Mouse (Mus musculus): ENCODE results near the gene Pla2g4a. TPM values are rescaled to one million over a fixed set of nuclear protein-coding genes. Genes with fewer than 3 reads are reported as not detected.
"Not testable (repeated sequence)": the region's sequence is repeated elsewhere in the genome, so short reads cannot be mapped to it uniquely, and the experiment has no call there.

Gene Pla2g4a
- polyA plus RNA-seq, 1 experiment = 156 TPM

DNA sequence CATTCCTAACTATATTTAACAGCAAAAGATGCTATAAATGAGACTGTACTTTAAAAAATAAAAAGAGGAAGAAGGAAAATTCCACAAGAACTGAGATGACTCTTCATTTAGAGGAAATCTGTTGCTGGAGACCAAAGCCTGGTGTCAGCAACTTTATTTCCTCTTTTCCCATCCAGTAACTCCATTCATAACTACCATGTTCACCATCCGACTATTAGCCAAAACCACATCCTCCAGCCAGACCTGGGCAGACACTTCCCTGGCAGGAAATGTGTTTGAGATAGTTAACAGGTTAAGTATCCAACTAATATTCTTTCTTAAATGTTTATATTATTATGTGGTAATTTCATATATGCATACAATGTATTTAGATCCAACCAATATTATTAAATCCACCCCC is 20.8 kb downstream of the Pla2g4a start:
- peaks cover 2% of the 10 kb centered on the region for H3K4me1 ChIP-seq (ENCODE audit: control insufficient read depth, insufficient read depth, low read length)
- TF ChIP-seq CTCF (IDR thresholded peaks at IDR 0.05; ENCODE audit: borderline replicate concordance, insufficient read depth, low read length) (no peak), POLR2A (IDR thresholded peaks at IDR 0.05; ENCODE audit: low read depth, low read length) (no peak)
- no peak overlapping the region for H3K27ac ChIP-seq (ENCODE audit: insufficient read depth, low read length)
- no peak overlapping the region for H3K4me3 ChIP-seq (ENCODE audit: insufficient read depth, low read length)

- peaks cover 2% of the 10 kb centered on the region for H3K4me1 ChIP-seq (ENCODE audit: control insufficient read depth, insufficient read depth, low read length)
- no peak overlapping the region for H3K27ac ChIP-seq (ENCODE audit: insufficient read depth, low read length)
- TF ChIP-seq CTCF (IDR thresholded peaks at IDR 0.05; ENCODE audit: borderline replicate concordance, insufficient read depth, low read length) (no peak), POLR2A (IDR thresholded peaks at IDR 0.05; ENCODE audit: low read depth, low read length) (no peak)
- H3K4me3 ChIP-seq (ENCODE audit: insufficient read depth, low read length) = no peak overlapping the region
Observed at GRCm38 (mm10) chr1:149939261-149940032, 21.6 kb downstream of the Pla2g4a start.

DNA sequence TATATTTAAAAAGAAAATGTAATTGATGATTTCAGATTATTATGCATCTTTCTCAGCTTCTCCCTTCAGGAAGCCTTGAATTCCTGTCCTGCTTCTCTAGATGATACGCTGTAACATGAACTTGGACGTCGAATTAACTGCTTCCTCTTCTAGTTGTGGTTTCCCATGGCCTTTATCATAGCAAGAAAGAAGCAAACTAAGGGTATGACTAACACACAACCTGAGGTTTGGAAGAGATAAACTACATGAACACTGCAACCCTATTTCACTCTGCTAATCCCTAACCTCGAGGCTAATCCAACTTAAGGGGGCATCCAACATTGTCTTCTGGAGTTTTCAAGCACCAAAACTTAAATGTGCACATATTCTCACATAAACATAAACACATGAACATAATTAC is 23.3 kb downstream of the Pla2g4a start:
- peaks cover 2% of the 10 kb centered on the region for H3K4me1 ChIP-seq (ENCODE audit: control insufficient read depth, insufficient read depth, low read length)
- no peak overlapping the region for H3K4me3 ChIP-seq (ENCODE audit: insufficient read depth, low read length)
- no peak overlapping the region for H3K27ac ChIP-seq (ENCODE audit: insufficient read depth, low read length)
- TF ChIP-seq CTCF (IDR thresholded peaks at IDR 0.05; ENCODE audit: borderline replicate concordance, insufficient read depth, low read length) (no peak), POLR2A (IDR thresholded peaks at IDR 0.05; ENCODE audit: low read depth, low read length) (no peak)

GRCm38 (mm10) chr1:149929140-149929539 is 31.9 kb downstream of the Pla2g4a start:
- no peak overlapping the region for H3K4me3 ChIP-seq (ENCODE audit: insufficient read depth, low read length)
- H3K4me1 ChIP-seq (ENCODE audit: control insufficient read depth, insufficient read depth, low read length) = peaks cover 3% of the 10 kb centered on the region; the same call in 1 of the 2 replicates
- TF ChIP-seq CTCF (IDR thresholded peaks at IDR 0.05; ENCODE audit: borderline replicate concordance, insufficient read depth, low read length) (no peak), POLR2A (IDR thresholded peaks at IDR 0.05; ENCODE audit: low read depth, low read length) (no peak)
- H3K27ac ChIP-seq (ENCODE audit: insufficient read depth, low read length) = no peak overlapping the region; the same call in 1 of the 2 replicates

GRCm38 (mm10) chr1:149923737-149924136 is 37.4 kb downstream of the Pla2g4a start:
- H3K27ac ChIP-seq (ENCODE audit: insufficient read depth, low read length); H3K4me3 ChIP-seq (ENCODE audit: insufficient read depth, low read length); H3K4me1 ChIP-seq (ENCODE audit: control insufficient read depth, insufficient read depth, low read length): not testable (repeated sequence)

GRCm38 (mm10) chr1:149922219-149922618 is 38.9 kb downstream of the Pla2g4a start:
- no peak overlapping the region for H3K4me3 ChIP-seq (ENCODE audit: insufficient read depth, low read length)
- TF ChIP-seq CTCF (IDR thresholded peaks at IDR 0.05; ENCODE audit: borderline replicate concordance, insufficient read depth, low read length) = no peak
- no peak for TF ChIP-seq POLR2A (IDR thresholded peaks at IDR 0.05; ENCODE audit: low read depth, low read length)
- H3K27ac ChIP-seq (ENCODE audit: insufficient read depth, low read length) = no peak overlapping the region
- H3K4me1 ChIP-seq (ENCODE audit: control insufficient read depth, insufficient read depth, low read length) = no peaks in the 10 kb centered on the region

DNA sequence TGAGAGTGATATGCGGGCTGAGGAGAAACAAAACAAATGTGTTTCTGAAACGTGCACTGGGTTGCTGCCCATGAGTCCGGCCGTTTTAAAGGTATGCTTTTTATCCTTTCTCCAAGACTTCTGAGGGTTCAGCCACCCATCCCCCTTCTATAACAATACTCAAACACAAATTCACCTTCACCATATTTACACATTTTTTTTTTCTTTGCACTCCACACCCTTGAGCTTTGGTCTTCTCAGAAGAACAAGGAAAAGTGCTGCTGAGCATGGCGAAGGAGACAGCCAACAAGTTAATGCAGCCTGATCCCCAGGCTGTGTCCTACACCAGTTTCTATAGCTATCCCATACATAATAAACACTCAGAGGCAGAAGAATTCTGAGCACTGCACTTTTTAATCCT is 39.8 kb downstream of the Pla2g4a start:
- no peaks in the 10 kb centered on the region for H3K4me1 ChIP-seq (ENCODE audit: control insufficient read depth, insufficient read depth, low read length)
- TF ChIP-seq CTCF (IDR thresholded peaks at IDR 0.05; ENCODE audit: borderline replicate concordance, insufficient read depth, low read length) (no peak), POLR2A (IDR thresholded peaks at IDR 0.05; ENCODE audit: low read depth, low read length) (no peak)
- H3K27ac ChIP-seq (ENCODE audit: insufficient read depth, low read length) = no peak overlapping the region

GRCm38 (mm10) chr1:149919301-149919700 is 41.8 kb downstream of the Pla2g4a start:
- TF ChIP-seq CTCF (IDR thresholded peaks at IDR 0.05; ENCODE audit: borderline replicate concordance, insufficient read depth, low read length) (no peak), POLR2A (IDR thresholded peaks at IDR 0.05; ENCODE audit: low read depth, low read length) (no peak)
- H3K4me3 ChIP-seq (ENCODE audit: insufficient read depth, low read length) = no peak overlapping the region
- H3K4me1 ChIP-seq (ENCODE audit: control insufficient read depth, insufficient read depth, low read length) = no peaks in the 10 kb centered on the region
- H3K27ac ChIP-seq (ENCODE audit: insufficient read depth, low read length) = no peak overlapping the region

More for the DNA sequence above, 39.8 kb downstream of the Pla2g4a start:
- H3K4me3 ChIP-seq (ENCODE audit: insufficient read depth, low read length) = no peak overlapping the region

GRCm38 (mm10) chr1:149912984-149913383 is 48.1 kb downstream of the Pla2g4a start:
- TF ChIP-seq POLR2A (IDR thresholded peaks at IDR 0.05; ENCODE audit: low read depth, low read length) (no peak), CTCF (IDR thresholded peaks at IDR 0.05; ENCODE audit: borderline replicate concordance, insufficient read depth, low read length) (no peak)
- Histone ChIP-seq H3K4me3 (ENCODE audit: insufficient read depth, low read length) (no peak overlapping the region), H3K27ac (ENCODE audit: insufficient read depth, low read length) (peak overlapping the region; percentile 65; the same call in 1 of the 2 replicates), H3K4me1 (ENCODE audit: control insufficient read depth, insufficient read depth, low read length) (peaks cover 7% of the 10 kb centered on the region)

GRCm38 (mm10) chr1:149911050-149911449 is 50.0 kb downstream of the Pla2g4a start:
- no peak overlapping the region for H3K27ac ChIP-seq (ENCODE audit: insufficient read depth, low read length)
- H3K4me3 ChIP-seq (ENCODE audit: insufficient read depth, low read length) = no peak overlapping the region
- TF ChIP-seq CTCF (IDR thresholded peaks at IDR 0.05; ENCODE audit: borderline replicate concordance, insufficient read depth, low read length) (no peak), POLR2A (IDR thresholded peaks at IDR 0.05; ENCODE audit: low read depth, low read length) (no peak)
- peaks cover 7% of the 10 kb centered on the region for H3K4me1 ChIP-seq (ENCODE audit: control insufficient read depth, insufficient read depth, low read length)

Data from embryonic fibroblast, embryonic 13.5 days (primary cell).